Mouse (Mus musculus) adrenal gland, postnatal 14 days (tissue): Measurements from ENCODE around the gene Slc35f6. TPM values are rescaled to one million over a fixed set of nuclear protein-coding genes. Genes with fewer than 3 reads are reported as not detected.

Experiments
- DNase-seq: peaks from one replicate; pipeline ENCODE4 v3.0.0; 2021; ENCODE audit warnings: mixed read lengths
- long read RNA-seq, 2 experiments: library from polyadenylated mRNA; stranded (forward); transcript quantifications; one replicate each; pipeline ENCODE4 v2.0.0; 2021
- total RNA-seq: library from RNA; stranded (reverse); gene quantifications from 2 replicates; pipeline ENCODE4 v1.2.3, GENCODE M21; 2021

Gene Slc35f6
- 33.9 and 38.9 TPM in 2 replicates for total RNA-seq
- long read RNA-seq, experiment 1, transcript Slc35f6-201 (6 exons, 3,088 nt): major isoform, 58 of 68 reads
- long read RNA-seq, experiment 1, partial matches to known transcripts: 2 of 68 reads
- long read RNA-seq, experiment 1, other reads (novel, unspliced or antisense): 8 of 68 reads
- long read RNA-seq, experiment 2, transcript Slc35f6-201 (6 exons, 3,088 nt): major isoform, 32 of 40 reads
- long read RNA-seq, experiment 2, partial matches to known transcripts: 2 of 40 reads
- long read RNA-seq, experiment 2, other reads (novel, unspliced or antisense): 6 of 40 reads

GRCm38 (mm10) chr5:30647815-30648560, at the start of gene Slc35f6:
Gene Slc35f6 (plus strand): TSS chr5:30647933.
- DNase-seq: peak; percentile 97

GRCm38 (mm10) chr5:30601397-30601796, 46.3 kb upstream of the Slc35f6 start:
- peak; percentile 55 for DNase-seq

- DNase-seq: no peak
These were observed 44.5 kb upstream of the Slc35f6 start for GRCm38 (mm10) chr5:30603255-30603654.

GRCm38 (mm10) chr5:30603926-30604325, 43.8 kb upstream of the Slc35f6 start:
- DNase-seq: no peak

- DNase-seq: peak; percentile 79
These were observed 43.0 kb upstream of the Slc35f6 start for GRCm38 (mm10) chr5:30604769-30605188.

GRCm38 (mm10) chr5:30605649-30606048, 42.1 kb upstream of the Slc35f6 start:
- no peak for DNase-seq

GRCm38 (mm10) chr5:30606424-30607073, 41.2 kb upstream of the Slc35f6 start:
- DNase-seq: peak; percentile 79

GRCm38 (mm10) chr5:30609094-30609493, 38.6 kb upstream of the Slc35f6 start:
- peak; percentile 36 for DNase-seq

GRCm38 (mm10) chr5:30609918-30610645, 37.7 kb upstream of the Slc35f6 start:
- no peak for DNase-seq

- no peak for DNase-seq
These were observed 36.6 kb upstream of the Slc35f6 start for GRCm38 (mm10) chr5:30611091-30611490.

GRCm38 (mm10) chr5:30611689-30612088, 36.0 kb upstream of the Slc35f6 start:
- no peak for DNase-seq

- no peak for DNase-seq
These were observed 35.2 kb upstream of the Slc35f6 start for GRCm38 (mm10) chr5:30612575-30612974.

- no peak for DNase-seq
These were observed 34.5 kb upstream of the Slc35f6 start for GRCm38 (mm10) chr5:30613242-30613641.

- DNase-seq: peak; percentile 92
These were observed 33.5 kb upstream of the Slc35f6 start for GRCm38 (mm10) chr5:30614221-30614620.

- peak; percentile 68 for DNase-seq
These were observed 32.3 kb upstream of the Slc35f6 start for GRCm38 (mm10) chr5:30615416-30615815.

- DNase-seq: no peak
These were observed 31.9 kb upstream of the Slc35f6 start for GRCm38 (mm10) chr5:30615819-30616218.

- DNase-seq: peak; percentile 71
These were observed 31.1 kb upstream of the Slc35f6 start for GRCm38 (mm10) chr5:30616644-30617043.

- DNase-seq: peak; percentile 31
These were observed 30.4 kb upstream of the Slc35f6 start for GRCm38 (mm10) chr5:30617357-30617756.

- peak; percentile 91 for DNase-seq
These were observed 29.9 kb upstream of the Slc35f6 start for GRCm38 (mm10) chr5:30617851-30618250.

- peak; percentile 23 for DNase-seq
These were observed 29.2 kb upstream of the Slc35f6 start for GRCm38 (mm10) chr5:30618376-30619003.

GRCm38 (mm10) chr5:30619211-30619610, 28.5 kb upstream of the Slc35f6 start:
- peak; percentile 37 for DNase-seq

- no peak for DNase-seq
These were observed 27.2 kb upstream of the Slc35f6 start for GRCm38 (mm10) chr5:30620567-30620966.
